Mouse (Mus musculus): ENCODE results near the gene Pacs2. TPM values are rescaled to one million over a fixed set of nuclear protein-coding genes. Genes with fewer than 3 reads are reported as not detected.

The Pacs2 gene
- total RNA-seq, 2 experiments from 2014 or later: 39.7 to 46.3 TPM

DNA sequence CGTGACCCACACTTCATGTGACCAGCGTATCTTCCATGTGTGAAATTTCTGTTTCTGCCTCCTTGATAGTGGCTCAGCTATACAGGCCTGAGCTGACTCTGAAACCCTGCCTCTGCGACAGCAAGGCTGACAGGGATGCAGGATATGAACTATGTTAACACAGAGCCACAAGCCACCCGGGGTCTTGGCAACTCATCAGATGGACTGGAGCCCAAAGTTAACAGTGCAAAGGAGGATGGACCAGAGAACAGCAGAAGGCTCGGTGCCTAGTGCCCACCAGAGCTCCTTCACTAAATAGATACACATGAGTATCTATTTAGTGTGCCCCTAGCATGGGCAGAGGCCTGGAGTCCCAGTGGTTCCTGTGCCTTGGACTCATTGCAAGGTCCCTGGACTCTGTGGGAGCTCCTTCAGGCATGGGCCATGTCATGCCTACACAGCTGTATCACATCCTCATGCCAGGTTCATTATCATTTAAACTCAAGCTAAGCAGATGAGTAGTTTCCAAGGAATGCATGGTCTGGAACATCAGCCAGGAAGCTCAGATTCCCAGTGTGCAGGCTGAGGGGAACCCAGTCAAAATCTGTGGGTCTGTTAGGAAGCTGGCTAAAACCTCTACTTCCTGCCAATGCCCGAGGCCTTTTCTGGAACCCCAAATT lies 2.5 kb upstream of the Pacs2 start:
- peak in 1 of 2 experiments; percentile 21 for DNase-seq

DNA sequence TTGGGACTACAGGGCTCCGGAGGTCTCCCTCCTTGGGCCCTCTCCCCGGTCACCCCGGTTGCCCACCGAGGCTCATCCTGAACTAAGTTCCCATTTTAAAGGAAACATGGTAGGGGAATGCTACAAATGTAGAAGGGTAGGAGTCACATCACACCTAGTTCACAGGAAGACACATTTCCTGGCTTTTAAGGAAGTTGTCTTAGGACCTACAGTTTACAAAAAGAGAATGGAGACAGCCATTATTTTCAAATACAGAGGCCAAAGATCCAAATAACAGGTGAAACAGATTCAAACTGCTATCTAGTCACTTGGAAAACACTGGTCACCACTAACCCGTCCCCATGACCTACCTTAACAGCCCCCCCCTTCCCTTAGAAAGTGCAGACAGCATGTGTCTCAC lies 1.9 kb upstream of the Pacs2 start:
- no peak for DNase-seq

DNA sequence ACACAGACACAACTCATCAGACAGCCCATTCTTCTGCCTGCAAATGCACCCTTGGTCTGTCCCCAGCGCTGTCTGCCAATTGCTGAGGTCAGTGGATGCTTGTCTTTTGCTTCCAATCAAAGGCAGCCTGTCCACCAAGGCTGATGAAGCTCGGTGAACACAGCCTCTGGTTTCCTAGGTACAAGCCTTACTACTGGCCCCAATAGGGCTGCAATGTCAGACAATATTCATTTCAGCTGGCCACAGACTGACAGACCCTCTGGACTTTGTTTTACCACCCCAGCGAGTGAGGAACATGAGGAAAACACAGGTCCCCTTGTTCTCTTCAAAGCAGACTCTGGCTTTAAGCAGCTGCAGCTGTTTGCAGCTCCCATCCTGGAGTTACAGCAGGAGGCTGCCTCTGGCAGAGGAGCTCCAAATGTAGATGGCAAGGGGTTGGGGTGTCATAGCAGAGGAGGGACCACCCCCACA lies 1.3 kb upstream of the Pacs2 start:
- DNase-seq: no peak

DNA sequence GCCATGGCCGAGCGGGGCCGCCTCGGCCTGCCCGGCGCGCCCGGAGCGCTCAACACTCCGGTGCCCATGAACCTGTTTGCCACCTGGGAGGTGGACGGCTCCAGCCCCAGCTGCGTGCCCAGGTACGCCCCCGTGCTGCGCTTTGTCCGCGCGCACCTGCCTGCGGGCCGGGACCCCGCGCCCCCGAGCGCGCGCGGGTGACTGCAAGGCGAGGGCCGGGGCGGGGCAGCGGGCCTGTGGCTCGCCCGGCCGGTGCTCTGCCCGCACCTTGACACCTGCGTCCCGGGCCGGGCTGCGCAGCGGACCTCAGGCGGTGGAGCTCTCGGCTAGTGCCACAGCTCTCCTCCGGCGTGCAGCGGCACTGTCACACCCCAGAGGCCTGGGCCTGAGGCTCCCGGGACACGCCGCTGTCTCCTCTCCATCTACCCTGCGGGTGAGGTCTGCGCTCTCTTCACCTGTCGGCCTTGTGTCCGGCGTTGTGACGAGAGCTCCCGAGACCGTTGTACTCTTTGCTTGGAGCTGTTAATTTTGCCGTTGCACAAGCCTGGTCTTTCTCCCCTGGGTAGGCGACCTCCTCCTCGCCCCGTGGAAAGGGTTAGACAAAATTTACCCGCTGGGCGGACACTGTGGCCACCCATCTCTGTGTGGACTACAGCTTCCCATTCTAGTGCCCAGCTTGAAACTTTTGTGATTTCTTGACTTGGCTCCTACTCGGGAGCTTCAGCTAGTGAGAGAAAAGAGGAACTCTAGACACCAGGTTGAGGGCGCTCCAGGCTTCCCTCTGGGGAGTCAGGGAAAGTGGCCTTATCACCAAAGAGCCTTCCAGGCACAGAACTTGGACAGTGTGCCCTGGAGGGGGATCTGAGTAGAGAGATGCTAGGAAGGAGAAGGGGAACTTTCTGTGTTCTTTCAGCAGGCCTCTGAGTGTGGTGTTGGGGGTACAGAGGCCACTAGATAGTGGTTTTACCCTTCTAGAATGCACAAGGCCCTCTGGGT lies 551 bp downstream of the Pacs2 start:
- peak; percentile 46 to 63 for DNase-seq

DNA sequence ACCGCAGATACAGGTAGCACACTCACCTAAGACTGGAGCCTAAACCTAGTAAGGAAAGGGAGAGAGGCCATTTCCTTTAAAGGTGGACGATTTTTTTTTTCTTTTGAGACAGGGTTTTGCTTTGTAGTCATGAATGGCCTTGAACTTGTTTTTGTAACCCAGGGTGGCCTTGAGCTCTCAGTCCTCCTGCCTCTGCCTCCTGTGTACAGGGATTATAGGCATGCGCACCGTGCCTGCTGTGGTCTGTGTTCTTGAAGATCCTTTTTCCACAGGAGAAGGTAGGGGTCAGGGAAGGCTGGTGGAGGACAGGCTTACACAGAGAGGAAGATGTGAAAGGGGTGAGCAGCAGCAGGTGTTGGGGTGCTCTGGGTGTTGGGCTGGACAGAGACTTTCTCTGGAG lies 1.6 kb downstream of the Pacs2 start:
- DNase-seq: peak in 1 of 2 experiments; percentile 14

DNA sequence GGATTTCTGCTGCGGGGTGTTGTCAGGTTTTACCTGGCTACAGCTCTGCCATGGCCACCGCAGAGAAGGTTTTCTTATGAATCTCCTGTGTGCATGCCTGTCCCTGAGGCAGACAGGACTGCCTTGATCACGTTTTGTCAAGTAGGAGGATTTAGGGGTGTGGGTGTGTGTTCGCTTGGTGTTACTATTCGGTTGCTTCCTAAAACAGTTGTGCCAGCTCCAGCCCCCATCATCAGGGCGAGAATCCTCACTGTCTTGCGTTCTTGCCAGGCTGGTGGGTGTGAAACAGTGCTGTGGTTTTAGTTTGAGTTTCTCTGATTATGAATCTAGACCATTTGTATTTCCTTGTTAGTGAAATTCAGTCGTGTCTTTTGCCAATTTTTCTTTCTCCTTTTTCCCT lies 2.7 kb downstream of the Pacs2 start:
- DNase-seq: no peak

DNA sequence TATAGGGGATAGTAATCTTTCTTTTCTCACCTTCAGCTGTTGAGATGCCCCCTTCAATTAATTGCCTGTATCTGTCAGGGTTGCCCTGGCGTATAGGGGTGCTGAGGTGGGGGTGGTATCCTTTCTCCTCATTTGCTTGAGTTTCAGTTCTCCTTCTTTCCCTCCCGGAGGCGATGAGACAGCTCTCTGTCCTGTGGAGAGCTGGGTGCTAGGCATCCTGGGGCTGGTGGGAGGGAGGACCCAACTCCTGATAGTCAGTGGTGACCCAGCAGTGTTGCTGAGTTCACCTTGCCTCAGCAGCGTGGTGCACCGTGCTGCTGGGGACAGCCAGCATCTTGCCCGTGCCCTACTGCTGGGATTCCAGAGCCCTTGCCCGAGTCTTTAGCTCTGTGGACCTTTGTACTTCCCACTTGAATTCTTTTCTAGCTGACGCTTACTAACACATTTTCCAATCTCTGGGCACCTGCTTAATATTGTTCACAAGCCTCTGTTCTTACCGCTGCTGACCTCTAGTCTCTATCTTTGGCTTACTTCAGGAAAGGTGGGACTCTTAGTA lies 3.2 kb downstream of the Pacs2 start:
- DNase-seq: no peak

DNA sequence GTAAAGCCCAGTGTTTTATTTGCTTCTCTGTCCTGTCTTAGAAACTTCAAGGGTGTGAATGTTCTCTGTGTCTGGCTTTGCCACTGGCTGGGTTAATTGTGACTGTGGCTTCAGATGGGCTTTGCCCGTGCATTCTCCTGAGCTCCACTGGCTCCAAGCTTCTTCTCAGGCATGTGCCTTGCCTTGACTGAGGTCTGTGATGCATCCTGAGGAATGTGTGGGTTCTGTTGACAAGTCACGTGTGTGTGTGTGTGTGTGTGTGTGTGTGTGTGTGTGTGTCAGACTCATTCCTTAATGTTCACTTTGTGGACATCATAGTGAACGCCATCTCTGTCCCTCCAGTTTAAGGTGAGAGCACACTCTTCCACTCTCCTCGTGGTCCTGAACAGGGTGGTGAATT lies 4.5 kb downstream of the Pacs2 start:
- no peak for DNase-seq

DNA sequence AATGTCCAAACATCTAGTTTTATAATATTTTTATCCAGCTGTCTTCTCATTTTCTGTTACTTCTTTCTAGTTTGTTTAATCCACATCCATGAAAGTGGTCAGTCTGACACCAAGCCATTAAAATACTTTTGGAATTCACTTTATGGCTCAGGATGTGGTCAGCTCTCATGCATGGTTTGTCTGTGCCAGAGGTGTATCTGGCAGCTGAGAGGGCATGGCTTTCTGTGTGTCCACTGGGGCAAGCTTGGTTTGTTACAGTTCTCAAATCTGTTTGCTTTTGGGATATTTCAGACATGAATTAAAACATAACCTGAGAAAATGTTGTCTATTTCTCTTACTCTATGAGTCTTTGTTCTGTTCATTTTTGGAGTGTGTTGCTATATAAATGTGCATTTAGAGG lies 7.2 kb downstream of the Pacs2 start:
- DNase-seq: no peak

DNA sequence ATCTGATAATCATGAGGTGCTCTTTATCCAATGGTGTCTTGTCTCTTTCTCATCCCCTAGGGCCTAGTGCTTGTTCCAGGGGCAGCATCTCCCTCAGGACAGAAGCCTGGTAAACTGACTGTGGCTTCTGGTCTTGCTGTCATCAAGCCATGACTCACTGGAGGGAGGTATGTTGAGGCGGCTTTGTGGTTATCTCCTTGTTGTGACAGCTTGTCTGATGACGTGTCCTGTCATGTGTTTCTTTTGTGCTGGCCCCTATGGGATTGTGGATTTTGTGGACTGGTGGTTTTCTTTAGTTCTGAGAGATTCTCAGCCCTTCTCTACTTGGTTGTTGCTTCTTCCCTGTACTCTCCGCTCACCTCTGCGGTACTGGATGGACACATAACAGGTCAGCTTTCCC lies 8.8 kb downstream of the Pacs2 start:
- peak; percentile 28 to 34 for DNase-seq

DNA sequence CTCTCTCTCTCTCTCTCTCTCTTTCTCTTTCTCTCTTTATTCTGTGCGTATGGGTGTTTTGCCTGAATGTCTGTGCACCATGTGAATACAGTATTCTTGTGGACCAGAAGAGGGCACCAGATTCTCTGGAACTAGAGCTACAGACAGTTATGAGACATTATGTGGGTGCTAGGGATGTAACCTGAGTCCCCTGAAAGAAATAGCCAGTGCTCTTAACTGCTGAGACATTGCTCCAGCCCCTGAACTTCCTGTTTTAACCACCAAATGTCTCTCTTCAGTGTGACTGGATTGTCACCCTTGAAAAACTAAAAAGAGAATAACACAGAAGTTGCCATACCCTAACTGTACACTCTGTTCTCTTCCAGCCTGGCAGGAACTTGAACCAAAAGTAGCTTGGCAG lies 12.2 kb downstream of the Pacs2 start:
- no peak for DNase-seq

DNA sequence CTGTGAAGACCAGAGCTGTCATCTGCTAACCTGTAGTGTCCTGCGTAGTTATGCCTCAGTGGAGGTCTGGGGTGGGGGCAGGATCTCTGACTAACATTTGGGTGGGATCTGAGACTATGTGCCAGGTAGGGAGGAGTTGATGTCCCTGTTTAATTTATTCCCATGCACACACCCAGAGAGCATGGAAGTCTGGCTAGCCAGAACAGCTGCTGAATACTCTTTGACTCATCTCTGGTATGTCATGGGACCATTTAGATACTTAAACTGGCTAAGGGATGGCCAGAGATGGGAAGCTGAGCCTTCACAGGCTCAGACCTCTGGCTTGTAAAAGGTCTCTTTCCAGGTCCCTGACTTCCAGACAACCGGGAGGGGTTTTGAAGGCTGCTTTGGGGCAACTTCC lies 13.2 kb downstream of the Pacs2 start:
- DNase-seq: no peak

DNA sequence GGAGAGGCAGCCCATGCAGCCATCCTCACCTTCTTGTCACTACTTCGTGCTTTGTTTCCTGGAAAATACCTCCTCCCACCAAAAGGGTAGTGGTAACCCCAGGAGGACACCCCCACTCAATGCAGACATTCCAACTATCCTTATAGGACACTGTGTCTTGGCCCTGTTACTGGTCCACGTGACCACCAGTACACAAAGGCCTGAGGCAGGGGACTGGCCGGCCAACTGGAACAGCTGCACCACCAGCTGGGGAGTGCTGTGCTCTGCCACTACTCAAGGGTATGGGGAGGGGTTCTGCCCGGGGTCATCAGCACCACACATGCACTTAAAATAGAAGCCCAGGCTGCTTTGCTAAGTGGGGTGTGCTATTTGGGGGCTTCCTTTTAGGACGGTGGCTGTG lies 13.8 kb downstream of the Pacs2 start:
- no peak for DNase-seq

DNA sequence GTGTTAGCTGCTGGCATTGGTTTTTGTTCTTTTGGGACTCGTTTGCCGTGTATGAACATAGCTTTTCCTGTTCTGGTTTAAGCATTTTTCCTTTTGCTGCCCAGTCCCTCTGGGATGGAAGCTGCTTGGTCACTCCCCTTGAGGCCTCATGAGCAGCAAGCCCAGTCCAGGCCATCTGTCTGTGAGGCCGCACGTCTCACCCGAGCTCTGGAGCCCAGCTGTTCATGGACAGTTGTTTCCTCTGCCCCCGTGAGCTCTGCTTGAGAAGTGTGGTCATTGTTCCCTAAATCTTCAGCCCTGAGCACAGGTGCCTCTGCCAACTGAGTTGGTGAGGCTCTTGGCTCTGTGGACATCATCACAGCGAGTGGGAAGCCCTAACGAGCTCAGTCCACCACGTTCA lies 14.6 kb downstream of the Pacs2 start:
- DNase-seq: no peak

DNA sequence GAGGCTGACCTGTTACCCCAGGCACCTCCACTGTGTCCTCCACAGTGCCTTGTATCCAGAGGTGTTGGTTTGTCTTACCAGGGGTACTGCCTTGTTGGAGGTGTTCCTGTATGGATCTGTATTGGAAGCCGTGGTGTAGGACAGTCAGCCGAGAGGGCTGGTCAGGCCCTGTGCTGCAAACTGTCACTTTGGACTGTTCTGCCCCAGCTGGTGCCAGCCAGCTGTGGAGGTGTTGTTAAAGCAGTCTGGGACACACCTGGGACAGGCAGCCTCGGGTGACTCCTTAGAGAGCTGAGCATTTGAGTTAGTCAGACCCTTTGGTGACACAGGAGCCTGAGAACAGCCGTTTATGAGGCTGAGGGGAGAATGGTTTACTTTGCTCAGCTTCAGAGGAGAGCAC lies 15.7 kb downstream of the Pacs2 start:
- DNase-seq: no peak

DNA sequence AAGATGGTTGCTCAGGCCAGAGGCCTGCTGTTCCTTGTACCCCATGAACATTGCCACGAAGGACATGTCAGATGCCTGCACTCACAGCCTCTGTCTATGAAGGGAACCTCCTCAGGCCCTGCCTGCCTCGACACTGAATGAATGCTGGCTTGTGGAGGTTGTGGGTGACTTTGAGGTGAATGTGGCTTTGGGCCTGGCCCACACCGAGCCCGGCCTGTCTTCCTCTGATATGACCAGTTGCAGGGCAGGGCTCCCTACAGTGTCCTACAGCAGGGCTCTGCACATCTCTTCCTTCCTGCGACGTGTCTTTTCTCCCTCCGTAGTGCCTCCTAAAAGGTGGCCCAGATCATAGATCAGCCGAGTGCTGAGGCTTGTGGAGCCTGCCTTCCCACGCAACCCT lies 16.7 kb downstream of the Pacs2 start:
- DNase-seq: no peak

DNA sequence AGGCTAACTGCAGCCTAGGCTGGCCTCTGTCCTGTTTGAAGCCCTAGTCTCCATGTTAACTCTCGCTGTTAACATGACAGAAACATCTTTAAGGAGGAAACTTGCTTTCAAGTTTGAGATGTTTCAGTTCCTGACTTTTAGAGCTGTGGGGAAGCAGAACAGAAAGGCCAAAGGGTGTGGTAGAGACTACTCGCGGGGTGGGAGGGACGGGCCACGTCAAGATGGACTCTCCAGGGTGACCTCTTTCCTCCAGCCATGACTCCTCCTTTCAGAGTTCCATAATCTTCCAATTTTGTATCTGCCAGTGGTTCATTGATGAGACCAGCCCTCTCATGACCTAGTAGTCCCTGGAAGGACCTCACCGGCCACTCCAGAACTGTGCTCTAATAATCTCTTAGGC lies 17.1 kb downstream of the Pacs2 start:
- no peak for DNase-seq

DNA sequence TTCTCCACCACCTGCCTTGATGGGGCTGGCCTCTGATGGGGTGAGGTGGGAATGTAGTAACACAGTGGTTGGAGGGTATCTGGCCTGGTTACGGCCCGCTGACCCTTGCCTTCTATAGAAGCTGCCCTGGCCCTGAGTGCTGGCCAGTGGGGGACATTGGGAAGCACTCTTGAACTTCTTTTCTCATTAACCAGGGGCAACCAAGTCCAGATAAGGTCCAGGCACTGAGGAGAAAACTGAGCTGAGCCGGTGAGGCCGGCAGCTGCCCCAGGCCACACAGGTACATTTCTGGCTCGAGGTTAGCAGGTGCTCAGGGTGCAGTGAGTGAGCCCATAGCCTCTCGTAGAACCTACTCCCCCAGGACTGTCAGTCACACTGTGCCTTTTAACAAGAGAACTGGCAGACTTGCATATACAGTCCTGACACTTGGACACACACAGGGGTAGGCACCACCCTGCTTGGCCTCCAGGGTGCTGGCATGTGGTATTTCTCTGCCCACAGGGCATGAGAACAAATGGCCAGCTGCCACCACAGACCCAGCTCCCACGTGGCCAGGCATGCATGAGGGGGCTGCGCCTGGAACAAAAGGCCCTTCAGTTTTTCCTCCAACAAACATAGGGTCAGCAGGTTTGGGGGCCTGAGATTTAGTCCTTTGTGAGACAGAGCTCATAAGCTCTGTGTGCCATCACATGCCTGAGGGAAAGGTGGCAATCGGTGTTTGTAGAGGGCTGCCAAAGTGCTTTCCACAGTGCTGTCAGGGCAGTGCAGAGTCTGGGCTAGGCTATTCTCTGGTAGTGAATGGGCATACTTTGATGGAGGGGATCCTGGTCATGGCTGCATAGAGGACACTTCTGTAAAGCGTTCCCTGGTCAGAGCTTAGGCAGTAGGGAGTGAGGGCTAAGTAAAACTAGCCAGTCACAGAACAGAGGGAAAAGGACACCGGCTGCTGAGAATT lies 18.3 kb downstream of the Pacs2 start:
- peak in 1 of 2 experiments; percentile 26 for DNase-seq

DNA sequence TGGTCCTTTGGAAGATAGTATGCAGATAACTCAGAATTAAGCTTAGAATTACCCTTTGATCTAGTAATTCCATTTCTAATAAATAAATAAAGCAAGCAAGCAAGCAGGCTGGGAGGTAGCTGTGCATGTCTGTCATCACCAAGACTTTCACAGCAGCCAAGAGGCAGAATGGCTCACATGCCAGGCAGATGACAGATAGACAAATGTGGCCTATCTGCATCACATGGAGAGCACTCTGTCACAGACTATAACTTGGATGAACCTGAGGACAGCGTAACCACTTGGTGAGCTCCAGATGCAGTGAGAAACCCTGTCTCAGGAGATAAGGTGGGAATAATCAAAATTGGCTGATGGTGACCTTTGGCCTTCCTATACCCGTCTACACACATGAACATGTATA lies 20.8 kb downstream of the Pacs2 start:
- no peak for DNase-seq

DNA sequence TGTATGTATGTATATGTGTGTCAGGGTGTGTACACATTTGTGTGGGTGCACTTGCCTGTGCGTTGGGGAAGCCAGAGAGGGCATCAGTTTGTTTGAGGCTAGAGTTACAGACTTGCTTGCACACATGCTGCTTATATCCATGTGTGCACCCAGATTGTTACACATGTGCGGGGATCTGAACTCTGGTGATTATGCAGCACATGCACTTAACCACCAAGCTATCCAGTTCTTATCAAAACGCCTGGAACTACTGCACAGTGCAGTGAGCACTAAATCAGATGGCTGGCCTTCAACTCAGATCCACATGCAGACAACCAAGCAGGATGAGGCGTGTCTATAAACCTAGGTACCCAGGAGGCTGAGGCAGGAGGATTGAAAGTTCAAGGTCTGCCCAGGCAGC lies 22.7 kb downstream of the Pacs2 start:
- DNase-seq: no peak

DNA sequence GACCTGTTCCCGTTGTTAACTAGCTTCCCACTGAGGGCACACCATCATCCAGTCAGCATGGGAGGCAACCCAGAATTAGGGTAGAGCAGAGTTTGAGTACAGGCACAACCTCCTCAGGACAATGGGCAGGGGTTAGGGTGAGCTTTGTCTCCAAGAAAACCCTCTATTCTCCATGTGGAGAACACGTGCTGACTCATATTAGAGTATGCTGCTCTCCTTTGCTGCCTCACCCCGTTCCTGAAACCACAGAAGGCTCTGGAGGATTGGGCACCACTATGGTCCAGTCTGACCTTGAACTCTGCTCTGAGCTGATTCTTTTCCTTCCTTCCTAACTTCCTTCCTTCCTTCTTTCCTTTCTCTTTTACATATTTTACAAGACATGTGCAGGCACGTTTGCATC lies 24.1 kb downstream of the Pacs2 start:
- DNase-seq: no peak

Data from adrenal gland, postnatal 36 days (tissue).